In genomic region chr10:85617501-85618417, GRCm38 (mm10) we compare ENCODE assay signal across 17 mouse cellular contexts.
A peak's percentile ranks its signal among the peaks of the same experiment; 100 is the strongest.
DNase-seq lines count a peak whose midpoint lies in the region; ATAC-seq and TF ChIP-seq lines count a peak whose summit lies in the region.
"Had no signal": no experiment of that assay in that cellular context is flagged by ENCODE, and none has a peak within 500 bp of the region (broad histone marks: within the 10 kb centered on the region; RNA-seq: fewer than 3 reads in every experiment).

No protein-coding gene starts in this region.

- peak overlapping the region; percentile 60 for H3K27ac ChIP-seq in forebrain, embryonic 10.5 days
- H3K27ac ChIP-seq in forebrain, embryonic 15.5 days (replicated peaks) = no peak overlapping the region
- no peak overlapping the region for H3K27ac ChIP-seq in kidney, postnatal 0 days
- H3K27ac ChIP-seq in hindbrain, postnatal 0 days = no peak overlapping the region
- H3K27ac ChIP-seq: left cerebral cortex, adult 2 months; limb, embryonic 10.5 days had no signal

- ATAC-seq in forebrain, embryonic 15.5 days (replicated peaks) = no peak
- peak; percentile 82; the same call in 1 of the 2 replicates for ATAC-seq in kidney, postnatal 0 days (replicated peaks; ENCODE audit: low FRiP score, low read depth)
- peak; percentile 75 for ATAC-seq in Patski
- ATAC-seq in hindbrain, postnatal 0 days = no peak
- no peak for ATAC-seq in activated CD4-positive, CD25-positive, alpha-beta regulatory T cell, adult 4 months

- H3K27me3 ChIP-seq in forebrain, embryonic 10.5 days (ENCODE audit: poor library complexity, severe bottlenecking) = no peaks in the 10 kb centered on the region
- no peaks in the 10 kb centered on the region for H3K27me3 ChIP-seq in forebrain, embryonic 15.5 days
- H3K27me3 ChIP-seq in kidney, postnatal 0 days (ENCODE audit: insufficient read depth, low read length) = no peaks in the 10 kb centered on the region
- H3K27me3 ChIP-seq in Patski = no peaks in the 10 kb centered on the region
- H3K27me3 ChIP-seq in hindbrain, postnatal 0 days (ENCODE audit: insufficient read depth, low read length) = no peaks in the 10 kb centered on the region

- H3K4me2 ChIP-seq in forebrain, embryonic 15.5 days (replicated peaks) = no peak overlapping the region
- no peak overlapping the region for H3K4me2 ChIP-seq in kidney, postnatal 0 days (ENCODE audit: low read length)
- no peak overlapping the region for H3K4me2 ChIP-seq in hindbrain, postnatal 0 days (ENCODE audit: low read depth, low read length)
- H3K4me2 ChIP-seq: liver, embryonic 11.5 days had no signal

- H3K36me3 ChIP-seq in forebrain, embryonic 10.5 days (replicated peaks) = no peaks in the 10 kb centered on the region
- H3K36me3 ChIP-seq in forebrain, embryonic 15.5 days = no peaks in the 10 kb centered on the region
- no peaks in the 10 kb centered on the region for H3K36me3 ChIP-seq in kidney, postnatal 0 days (ENCODE audit: insufficient read depth, low read length)
- no peaks in the 10 kb centered on the region for H3K36me3 ChIP-seq in hindbrain, postnatal 0 days (ENCODE audit: insufficient read depth, low read length)
- H3K36me3 ChIP-seq: limb, embryonic 10.5 days had no signal

- DNase-seq in forebrain, embryonic 10.5 days (ENCODE audit: extremely low spot score, low spot score) = no peak
- peak; percentile 79 for DNase-seq in kidney, postnatal 0 days (ENCODE audit: low spot score)
- no peak for DNase-seq in kidney, adult 8-10 months
- peak; percentile 57 for DNase-seq in Patski (ENCODE audit: low read depth, low spot score)
- peak; percentile 20 for DNase-seq in hindbrain, postnatal 0 days (ENCODE audit: low spot score)
- no peak for DNase-seq in adrenal gland, adult 8-10 months
- DNase-seq: adrenal gland, postnatal 25 days; cerebellum, adult 9-10 months; gastrocnemius, postnatal 14 days; kidney, postnatal 10 days; lung, adult 2 months; right cerebral cortex, adult 18-20 months had no signal

- CTCF ChIA-PET in Patski (lab: Charles Lee) = interaction anchor here (0.8 to 0.9 kb wide), 2 partner anchors 13 to 35 kb away, joined by 3 read pairs; no protein-coding TSS in a partner anchor

- H3K9me3 ChIP-seq in forebrain, embryonic 10.5 days = no peaks in the 10 kb centered on the region
- no peaks in the 10 kb centered on the region for H3K9me3 ChIP-seq in forebrain, embryonic 15.5 days
- no peaks in the 10 kb centered on the region for H3K9me3 ChIP-seq in kidney, postnatal 0 days (replicated peaks; ENCODE audit: low read length)
- no peaks in the 10 kb centered on the region for H3K9me3 ChIP-seq in hindbrain, postnatal 0 days (ENCODE audit: low read length)
- H3K9me3 ChIP-seq: limb, embryonic 10.5 days had no signal

- no peak overlapping the region for H3K9ac ChIP-seq in forebrain, embryonic 15.5 days (replicated peaks)
- no peak overlapping the region for H3K9ac ChIP-seq in kidney, postnatal 0 days (ENCODE audit: low read depth, low read length)
- H3K9ac ChIP-seq in hindbrain, postnatal 0 days (replicated peaks; ENCODE audit: low read length) = no peak overlapping the region

- H3K4me1 ChIP-seq in forebrain, embryonic 10.5 days = peaks cover 21% of the 10 kb centered on the region
- no peaks in the 10 kb centered on the region for H3K4me1 ChIP-seq in forebrain, embryonic 15.5 days
- no peaks in the 10 kb centered on the region for H3K4me1 ChIP-seq in kidney, postnatal 0 days (replicated peaks; ENCODE audit: insufficient read depth, low read length)
- H3K4me1 ChIP-seq in hindbrain, postnatal 0 days (ENCODE audit: insufficient read depth, low read length) = peaks cover 7% of the 10 kb centered on the region; the same call in 1 of the 2 replicates

- 73% methylated on average over 12 of the region's 12 CpGs for WGBS in forebrain, embryonic 10.5 days
- 61% methylated on average over 12 of the region's 12 CpGs for whole genome bisulfite sequencing in forebrain, embryonic 15.5 days
- WGBS in kidney, postnatal 0 days = 27% methylated on average over 12 of the region's 12 CpGs
- 42% methylated on average over 12 of the region's 12 CpGs for WGBS in hindbrain, postnatal 0 days

- H3K4me3 ChIP-seq in forebrain, embryonic 10.5 days = no peak overlapping the region
- no peak overlapping the region for H3K4me3 ChIP-seq in forebrain, embryonic 15.5 days
- H3K4me3 ChIP-seq in kidney, postnatal 0 days (replicated peaks; ENCODE audit: low read depth, low read length) = no peak overlapping the region
- no peak overlapping the region for H3K4me3 ChIP-seq in hindbrain, postnatal 0 days (ENCODE audit: low read length)
- H3K4me3 ChIP-seq: left cerebral cortex, adult 2 months; limb, embryonic 10.5 days had no signal

- no peak for TF ChIP-seq CTCF in kidney, postnatal 0 days (IDR thresholded peaks at IDR 0.05; ENCODE audit: low read depth)
- TF ChIP-seq CTCF in Patski (IDR thresholded peaks at IDR 0.05) = no peak
- TF ChIP-seq CTCF in hindbrain, postnatal 0 days (IDR thresholded peaks at IDR 0.05; ENCODE audit: low read depth) = no peak

- POLR2A ChIA-PET in Patski (lab: Charles Lee) = no interaction called here

- in situ Hi-C loops in Patski (cut with MboI; ENCODE audit: low pct_unique_long_range_greater_than_20kb) = no loop called here

Comparison
In these comparisons a context has a peak if more than half of its experiments do, and no peak if none do; other contexts are left out.
1. DNase-seq: peak in kidney, postnatal 0 days (single experiment), Patski (single experiment) and hindbrain, postnatal 0 days (single experiment); none in forebrain, embryonic 10.5 days (single experiment), kidney, adult 8-10 months (0 of 2) and adrenal gland, adult 8-10 months (single experiment).
2. ATAC-seq: peak in kidney, postnatal 0 days (single experiment) and Patski (single experiment); none in forebrain, embryonic 15.5 days (single experiment), hindbrain, postnatal 0 days (single experiment) and activated CD4-positive, CD25-positive, alpha-beta regulatory T cell, adult 4 months (single experiment).